Mouse (Mus musculus) hindlimb bud, embryonic 11.5 days (tissue): ENCODE results near the gene Myzap.

ENCODE experiments used
- DNase-seq: peaks from one replicate; pipeline ENCODE4 v3.0.0-alpha.2; 2012; ENCODE audit warnings: low read depth, low spot score; ENCODE audit errors: extremely low spot score

The Myzap gene

GRCm38 (mm10) chr9:71604914-71605635, 12.9 kb upstream of the Myzap start:
- DNase-seq = no peak

- no peak for DNase-seq
Measured at GRCm38 (mm10) chr9:71599861-71600260, 7.7 kb upstream of the Myzap start.

- no peak for DNase-seq
Measured at GRCm38 (mm10) chr9:71596888-71597287, 4.7 kb upstream of the Myzap start.

GRCm38 (mm10) chr9:71592577-71593285, 571 bp upstream of the Myzap start:
- no peak for DNase-seq

- no peak for DNase-seq
Measured at GRCm38 (mm10) chr9:71591106-71591505, 1.1 kb downstream of the Myzap start.

GRCm38 (mm10) chr9:71589771-71590170, 2.4 kb downstream of the Myzap start:
- DNase-seq = no peak

- no peak for DNase-seq
Measured at GRCm38 (mm10) chr9:71588930-71589592, 3.1 kb downstream of the Myzap start.

- no peak for DNase-seq
Measured at GRCm38 (mm10) chr9:71586408-71586807, 5.8 kb downstream of the Myzap start.

- no peak for DNase-seq
Measured at GRCm38 (mm10) chr9:71582771-71583170, 9.4 kb downstream of the Myzap start.

GRCm38 (mm10) chr9:71578896-71579564, 13.1 kb downstream of the Myzap start:
- no peak for DNase-seq

- no peak for DNase-seq
Measured at GRCm38 (mm10) chr9:71574440-71574839, 17.7 kb downstream of the Myzap start.

- no peak for DNase-seq
Measured at GRCm38 (mm10) chr9:71573771-71574340, 18.3 kb downstream of the Myzap start.

- no peak for DNase-seq
Measured at GRCm38 (mm10) chr9:71571150-71571633, 21.0 kb downstream of the Myzap start.

- DNase-seq = no peak
Measured at GRCm38 (mm10) chr9:71570170-71570569, 22.0 kb downstream of the Myzap start.

- DNase-seq = no peak
Measured at GRCm38 (mm10) chr9:71568323-71568942, 23.7 kb downstream of the Myzap start.

- no peak for DNase-seq
Measured at GRCm38 (mm10) chr9:71567391-71567790, 24.8 kb downstream of the Myzap start.

GRCm38 (mm10) chr9:71566763-71567162, 25.4 kb downstream of the Myzap start:
- no peak for DNase-seq

GRCm38 (mm10) chr9:71557737-71558136, 34.4 kb downstream of the Myzap start:
- DNase-seq = no peak

- DNase-seq = no peak
Measured at GRCm38 (mm10) chr9:71554001-71554400, 38.2 kb downstream of the Myzap start.

GRCm38 (mm10) chr9:71550176-71550575, 42.0 kb downstream of the Myzap start:
- DNase-seq = no peak
